Mouse (Mus musculus) CH12.LX (cell line): ENCODE data around the gene Iqschfp. TPM values are rescaled to one million over a fixed set of nuclear protein-coding genes. Genes with fewer than 3 reads are reported as not detected.

Source experiments
- DNase-seq: peaks from one replicate; pipeline ENCODE4 v3.0.0-alpha.2; 2013; ENCODE audit errors: extremely low read depth
- H3K27ac ChIP-seq: 2 replicates; pipeline ENCODE4 v1.5.1; 2012; ENCODE audit warnings: low read depth, mild to moderate bottlenecking, control low read depth, moderate library complexity; ENCODE audit not compliant: insufficient read depth
- H3K27me3 ChIP-seq: replicated peaks from 2 replicates; pipeline ENCODE3; 2012; ENCODE audit warnings: inconsistent platforms
- H3K36me3 ChIP-seq, 2 experiments: replicated peaks in 1 of 2; 2 replicates each; pipeline versions ENCODE3 to v1.6.1; 2012; ENCODE audit warnings: inconsistent platforms in 1 of 2, low read length in 1 of 2, mild to moderate bottlenecking in 1 of 2, mixed read lengths in 1 of 2, moderate library complexity in 1 of 2; ENCODE audit not compliant: control insufficient read depth in 1 of 2, insufficient read depth in 1 of 2
- H3K4me1 ChIP-seq, 2 experiments: 2 replicates each; pipeline ENCODE4 v1.6.1; 2012; ENCODE audit warnings: inconsistent platforms in 1 of 2, moderate library complexity in 1 of 2; ENCODE audit not compliant: insufficient read depth in 2 of 2, control insufficient read depth in 1 of 2
- H3K4me2 ChIP-seq: 2 replicates; pipeline ENCODE4 v1.6.1; 2012; ENCODE audit warnings: low read depth, mild to moderate bottlenecking, control low read depth; ENCODE audit not compliant: poor library complexity, insufficient read depth, severe bottlenecking
- H3K4me3 ChIP-seq, 3 experiments: fragments of 150-350 bp in 1 of 3; sonication (generic) in 1 of 3; replicated peaks in 1 of 3; 2 replicates each; pipeline versions ENCODE3 to v1.5.1; 2011 to 2012; ENCODE audit warnings: low read depth in 2 of 3, low read length in 2 of 3, mild to moderate bottlenecking in 2 of 3, moderate library complexity in 2 of 3, control low read depth in 1 of 3, improper control_type of control experiment in 1 of 3, inconsistent platforms in 1 of 3, mixed read lengths in 1 of 3; ENCODE audit not compliant: poor library complexity in 1 of 3
- H3K79me2 ChIP-seq: replicated peaks from 2 replicates; pipeline ENCODE4 v1.6.1; 2012; ENCODE audit warnings: mild to moderate bottlenecking, moderate library complexity; ENCODE audit not compliant: control insufficient read depth, poor library complexity, insufficient read depth, severe bottlenecking; ENCODE audit errors: extremely low read depth
- H3K9ac ChIP-seq: 2 replicates; pipeline ENCODE4 v1.6.1; 2012; ENCODE audit warnings: low read depth, mild to moderate bottlenecking, control low read depth, moderate library complexity; ENCODE audit not compliant: insufficient read depth
- H3K9me3 ChIP-seq: replicated peaks from 2 replicates; pipeline ENCODE3; 2012; ENCODE audit warnings: low read length, inconsistent platforms, mixed read lengths
- BHLHE40 ChIP-seq: IDR thresholded peaks from 2 replicates; pipeline ENCODE4 v1.6.1; 2011; ENCODE audit warnings: mild to moderate bottlenecking, low read depth, low read length, improper control_type of control experiment
- CTCF ChIP-seq, 2 experiments: IDR thresholded peaks in 1 of 2; conservative IDR thresholded peaks in 1 of 2; 2 replicates each; pipeline ENCODE4 v1.5.1; 2011 to 2012; ENCODE audit warnings: low read depth in 2 of 2, low read length in 2 of 2, improper control_type of control experiment in 1 of 2, inconsistent platforms in 1 of 2, mild to moderate bottlenecking in 1 of 2, moderate library complexity in 1 of 2
- ELF1 ChIP-seq: IDR thresholded peaks from 2 replicates; pipeline ENCODE4 v1.6.1; 2014; ENCODE audit warnings: low read depth, mild to moderate bottlenecking, inconsistent platforms, low read length, improper control_type of control experiment
- ETS1 ChIP-seq: conservative IDR thresholded peaks from 2 replicates; pipeline ENCODE4 v1.6.1; 2012; ENCODE audit warnings: low read depth, mild to moderate bottlenecking, inconsistent platforms, low read length, improper control_type of control experiment, moderate library complexity
- GABPA ChIP-seq: IDR thresholded peaks from 2 replicates; pipeline ENCODE4 v1.6.1; 2012; ENCODE audit warnings: low read depth, low read length, improper control_type of control experiment, inconsistent platforms; ENCODE audit not compliant: insufficient replicate concordance
- JUN ChIP-seq: IDR thresholded peaks from 2 replicates; pipeline ENCODE4 v1.6.1; 2011; ENCODE audit warnings: low read depth, mild to moderate bottlenecking, low read length, improper control_type of control experiment, moderate library complexity; ENCODE audit not compliant: insufficient read depth
- JUND ChIP-seq: conservative IDR thresholded peaks from 2 replicates; pipeline ENCODE4 v1.6.1; 2011; ENCODE audit warnings: low read depth, low read length, improper control_type of control experiment
- KAT2A ChIP-seq: IDR thresholded peaks from 2 replicates; pipeline ENCODE4 v1.6.1; 2012; ENCODE audit warnings: low read length, improper control_type of control experiment, inconsistent platforms; ENCODE audit not compliant: insufficient replicate concordance
- MAFK ChIP-seq: IDR thresholded peaks from 2 replicates; pipeline ENCODE4 v1.6.1; 2011; ENCODE audit warnings: low read length, improper control_type of control experiment; ENCODE audit not compliant: insufficient replicate concordance
- MAX ChIP-seq: IDR thresholded peaks from 2 replicates; pipeline ENCODE4 v1.6.1; 2011; ENCODE audit warnings: low read length, improper control_type of control experiment
- MAZ ChIP-seq: IDR thresholded peaks from 2 replicates; pipeline ENCODE4 v1.6.1; 2012; ENCODE audit warnings: low read depth, mild to moderate bottlenecking, inconsistent platforms, low read length, improper control_type of control experiment, moderate library complexity
- MEF2A ChIP-seq: IDR thresholded peaks from 2 replicates; pipeline ENCODE4 v1.6.1; 2014; ENCODE audit warnings: low read depth, mild to moderate bottlenecking, inconsistent platforms, low read length, improper control_type of control experiment, borderline replicate concordance
- MXI1 ChIP-seq: IDR thresholded peaks from 2 replicates; pipeline ENCODE4 v1.6.1; 2011; ENCODE audit warnings: mild to moderate bottlenecking, low read depth, low read length, improper control_type of control experiment
- MYC ChIP-seq: IDR thresholded peaks from 2 replicates; pipeline ENCODE4 v1.6.1; 2011; ENCODE audit warnings: low read depth, mild to moderate bottlenecking, improper control_type of control experiment, low read length
- NELFE ChIP-seq: IDR thresholded peaks from 2 replicates; pipeline ENCODE4 v1.6.1; 2011; ENCODE audit warnings: low read depth, low read length, improper control_type of control experiment
- NRF1 ChIP-seq: IDR thresholded peaks from 2 replicates; pipeline ENCODE4 v1.6.1; 2014; ENCODE audit warnings: low read depth, mild to moderate bottlenecking, inconsistent platforms, low read length, improper control_type of control experiment, moderate library complexity
- PAX5 ChIP-seq: IDR thresholded peaks from 2 replicates; pipeline ENCODE4 v1.6.1; 2012; ENCODE audit warnings: low read length, inconsistent platforms, mixed read lengths
- UBTF ChIP-seq: IDR thresholded peaks from 2 replicates; pipeline ENCODE4 v1.6.1; 2012; ENCODE audit warnings: low read depth, mild to moderate bottlenecking, inconsistent platforms, low read length, improper control_type of control experiment, moderate library complexity
- USF2 ChIP-seq: conservative IDR thresholded peaks from 2 replicates; pipeline ENCODE4 v1.6.1; 2011; ENCODE audit warnings: low read depth, low read length, improper control_type of control experiment
- ZKSCAN1 ChIP-seq: IDR thresholded peaks from 2 replicates; pipeline ENCODE4 v1.6.1; 2012; ENCODE audit warnings: low read depth, inconsistent platforms, low read length, improper control_type of control experiment, borderline replicate concordance
- ZMIZ1 ChIP-seq: IDR thresholded peaks from 2 replicates; pipeline ENCODE4 v1.6.1; 2012; ENCODE audit warnings: low read depth, mild to moderate bottlenecking, inconsistent platforms, low read length, improper control_type of control experiment
- ZNF384 ChIP-seq: IDR thresholded peaks from 2 replicates; pipeline ENCODE4 v1.6.1; 2012; ENCODE audit warnings: low read depth, low read length, improper control_type of control experiment, inconsistent platforms
- dilution Hi-C: fragments of 300-500 bp; cut with MboI; formaldehyde crosslinking; loops from 2 replicates; pipeline ENCODE4 v1.14.3; 2020; ENCODE audit warnings: low sequenced_read_pairs; ENCODE audit not compliant: extremely low pct_unique_long_range_greater_than_20kb, extremely low pct_ligation_motif_present
- in situ Hi-C: fragments of 300-500 bp; cut with MboI; formaldehyde crosslinking; loops from 3 replicates; pipeline ENCODE4 v1.14.3; 2019; ENCODE audit warnings: low sequenced_read_pairs, low pct_ligation_motif_present, low pct_unique_long_range_greater_than_20kb, mixed read lengths
- polyA plus RNA-seq: library from polyadenylated mRNA; unstranded; fragments of >175 nt; gene quantifications from 2 replicates; pipeline ENCODE4 v1.2.1, GENCODE M21; 2012; ENCODE audit warnings: low read depth; ENCODE audit not compliant: insufficient read length
- total RNA-seq, 2 experiments: library from RNA; depleted of rRNA; stranded (reverse); fragments of 300-350 nt in 1 of 2; fragments of >200 nt in 1 of 2; gene quantifications; 2 replicates each; pipeline ENCODE4 v1.2.3; 2012 to 2014

Iqschfp gene
- total and polyA plus RNA-seq, 3 experiments, result 0.13 to 0.25 TPM; not detected in 1

- no peaks in the 10 kb centered on the region for H3K27me3 ChIP-seq
- H3K9ac ChIP-seq, result no peak overlapping the region
- in situ Hi-C loops, result no loop called here
- H3K4me3 ChIP-seq, result no peak overlapping the region
- no peaks in the 10 kb centered on the region for H3K36me3 ChIP-seq
- no peaks in the 10 kb centered on the region for H3K79me2 ChIP-seq
- no peak for DNase-seq
- TF ChIP-seq KAT2A, result no peak
- TF ChIP-seq JUN, result no peak
- no peaks in the 10 kb centered on the region; a peak in 1 of 4 replicates for H3K4me1 ChIP-seq
- dilution Hi-C loops, result no loop called here
- no peaks in the 10 kb centered on the region for H3K9me3 ChIP-seq
- no peak overlapping the region for H3K4me2 ChIP-seq
- H3K27ac ChIP-seq, result no peak overlapping the region
Observed at GRCm38 (mm10) chr3:68351461-68351860, 459.4 kb downstream of the Iqschfp start.

DNA sequence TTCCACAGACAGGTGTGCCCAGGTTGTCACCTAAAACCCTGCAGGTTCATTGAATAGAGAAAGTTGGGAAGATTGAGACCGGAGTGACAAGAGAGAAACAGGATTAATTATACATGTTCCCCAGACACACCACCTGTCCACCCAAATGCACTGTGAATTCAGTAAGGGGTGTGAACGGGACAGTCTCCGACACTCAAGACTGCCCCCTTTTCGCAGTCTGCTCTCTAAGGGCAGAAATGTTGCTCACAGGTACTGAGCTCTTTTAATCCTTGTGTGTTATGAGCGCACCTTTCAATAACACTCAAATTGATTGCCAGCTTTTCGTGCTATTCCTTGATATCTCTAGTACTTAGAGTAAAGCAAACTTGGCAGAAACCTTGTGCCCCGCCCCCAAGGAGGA is 460.9 kb downstream of the Iqschfp start:
- no peak for DNase-seq
- H3K4me1 ChIP-seq, result no peaks in the 10 kb centered on the region; a peak in 1 of 4 replicates
- TF ChIP-seq ZMIZ1 (no peak), KAT2A (no peak), ZKSCAN1 (no peak)
- no peaks in the 10 kb centered on the region for H3K9me3 ChIP-seq
- H3K4me3 ChIP-seq, result no peak overlapping the region
- no peaks in the 10 kb centered on the region for H3K36me3 ChIP-seq
- H3K79me2 ChIP-seq, result no peaks in the 10 kb centered on the region
- no peak overlapping the region for H3K4me2 ChIP-seq
- H3K9ac ChIP-seq, result no peak overlapping the region
- in situ Hi-C loops (no loop called here), dilution Hi-C loops (no loop called here)
- no peaks in the 10 kb centered on the region for H3K27me3 ChIP-seq
- no peak overlapping the region for H3K27ac ChIP-seq

DNA sequence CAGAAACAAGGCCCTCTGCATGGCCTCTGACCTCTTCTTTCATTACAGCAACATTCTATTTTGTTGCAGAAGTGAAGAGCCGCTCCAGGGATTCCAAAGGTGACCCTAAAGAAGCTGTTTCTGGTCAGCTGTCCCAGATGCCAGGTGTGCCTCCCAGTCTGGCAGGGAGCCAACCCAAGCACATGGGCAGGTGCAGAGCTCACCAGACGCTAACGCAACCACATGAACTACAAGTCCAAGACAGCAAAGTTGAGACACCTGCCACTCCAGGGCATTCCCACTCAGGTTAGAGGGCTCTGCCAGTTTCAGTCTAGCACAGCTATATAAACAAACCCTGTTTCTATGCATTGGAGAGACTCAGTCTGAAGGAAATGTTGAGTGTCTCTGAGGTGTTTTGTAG is 461.5 kb downstream of the Iqschfp start:
- no peak for DNase-seq
- Histone ChIP-seq H3K9ac (no peak overlapping the region), H3K4me3 (no peak overlapping the region), H3K4me2 (no peak overlapping the region), H3K27me3 (no peaks in the 10 kb centered on the region), H3K4me1 (no peaks in the 10 kb centered on the region; a peak in 1 of 4 replicates), H3K36me3 (no peaks in the 10 kb centered on the region), H3K79me2 (no peaks in the 10 kb centered on the region), H3K9me3 (no peaks in the 10 kb centered on the region), H3K27ac (no peak overlapping the region)
- TF ChIP-seq PAX5 (no peak), ZNF384 (no peak), JUND (no peak), MXI1 (no peak), MAZ (no peak), MEF2A (no peak), MYC (no peak), UBTF (no peak), NRF1 (no peak), MAX (no peak), USF2 (no peak), ZKSCAN1 (no peak), ELF1 (no peak), MAFK (no peak), KAT2A (no peak), ETS1 (no peak), GABPA (no peak), BHLHE40 (no peak), NELFE (no peak), CTCF (conservative IDR thresholded peaks at IDR 0.05 in 1 of 2, IDR thresholded peaks at IDR 0.05 in 1 of 2; ENCODE audit: low read depth in 2 of 2, low read length in 2 of 2) (no peak)
- dilution Hi-C loops (no loop called here), in situ Hi-C loops (no loop called here)
